Mouse (Mus musculus) bone marrow, adult 2 months (tissue): ENCODE data around the gene Atf7ip2.

Experiments used
- CTCF ChIP-seq: fragments of 200-500 bp; IDR thresholded peaks from 2 replicates; pipeline ENCODE4 v1.5.1; 2011; ENCODE audit warnings: low read length, control low read depth; ENCODE audit not compliant: control insufficient read depth, insufficient read depth
- POLR2A ChIP-seq: fragments of 200-500 bp; IDR thresholded peaks from 2 replicates; pipeline ENCODE4 v1.6.1; 2011; ENCODE audit warnings: low read depth, mild to moderate bottlenecking, control low read depth, low read length, borderline replicate concordance; ENCODE audit not compliant: control insufficient read depth

DNA sequence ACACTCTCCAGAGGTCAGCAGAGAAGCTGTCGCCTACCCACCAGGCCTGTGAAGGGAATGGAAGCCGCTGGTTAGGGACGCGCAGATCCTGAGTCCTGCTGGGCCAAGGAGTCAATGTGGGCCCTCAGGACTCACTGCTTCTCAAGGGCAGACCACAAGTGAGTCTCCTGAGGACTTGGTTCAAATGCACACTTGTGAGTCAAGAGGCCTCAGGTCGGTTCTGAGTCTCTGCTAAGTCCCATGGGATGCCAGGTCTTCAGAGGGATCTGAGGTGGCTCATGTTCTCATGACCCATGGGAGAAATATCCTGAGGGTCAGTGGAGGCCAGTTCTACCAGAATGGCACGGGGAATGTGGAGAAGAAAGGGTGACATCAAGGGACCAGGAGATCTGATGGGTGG lies 95.6 kb downstream of the Atf7ip2 start:
- no peak for TF ChIP-seq CTCF
- TF ChIP-seq POLR2A = no peak
